Mouse (Mus musculus): Measurements from ENCODE around the gene Nbeal1. TPM values are rescaled to one million over a fixed set of nuclear protein-coding genes. Genes with fewer than 3 reads are reported as not detected.

The Nbeal1 gene
- polyA plus RNA-seq, 1 experiment, result 1.2 TPM

DNA sequence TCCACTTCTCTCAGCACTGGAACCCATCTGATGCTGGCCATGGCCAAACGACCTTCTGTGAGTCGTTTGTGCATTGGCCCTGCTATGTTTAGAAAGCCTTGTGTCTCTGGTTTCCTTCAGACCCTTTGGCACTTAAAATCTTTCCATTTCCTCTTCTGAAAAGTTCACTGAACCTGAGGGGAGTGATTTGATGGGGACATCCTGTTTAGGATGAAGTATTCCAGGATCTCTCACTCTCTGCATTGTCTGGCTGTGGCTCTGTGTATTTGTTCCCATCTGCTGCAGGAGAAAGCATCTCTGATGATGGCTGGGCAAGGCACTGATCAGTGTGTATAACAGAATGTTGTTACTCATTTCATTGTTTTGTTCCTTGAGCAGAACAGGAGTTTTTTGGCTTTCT is 165.3 kb downstream of the Nbeal1 start:
- Histone ChIP-seq H3K4me2 (ENCODE audit: low read depth) (no peak overlapping the region), H3K4me3 (no peak overlapping the region), H3K36me3 (ENCODE audit: control insufficient read depth, insufficient read depth) (peaks cover 3% of the 10 kb centered on the region), H3K27me3 (ENCODE audit: control insufficient read depth, insufficient read depth, insufficient read length) (no peaks in the 10 kb centered on the region), H3ac (ENCODE audit: control insufficient read depth, insufficient read length) (no peak overlapping the region), H3K79me2 (ENCODE audit: control insufficient read depth, insufficient read depth) (peaks cover 38% of the 10 kb centered on the region)
- TF ChIP-seq TCF3 (IDR thresholded peaks at IDR 0.05; ENCODE audit: insufficient read length, low read depth) (no peak), SRF (IDR thresholded peaks at IDR 0.05; ENCODE audit: control insufficient read depth, insufficient read length, low read depth) (no peak), POLR2AphosphoS2 (IDR thresholded peaks at IDR 0.05; ENCODE audit: insufficient read length, low read depth) (no peak), E2F4 (IDR thresholded peaks at IDR 0.05; ENCODE audit: insufficient read depth) (no peak), MAX (IDR thresholded peaks at IDR 0.05; ENCODE audit: low read depth) (no peak), MYOD1 (IDR thresholded peaks at IDR 0.05; ENCODE audit: control insufficient read depth in 1 of 3, insufficient read length in 2 of 3, low read depth in 2 of 3) (no peak), POLR2A (IDR thresholded peaks at IDR 0.05; ENCODE audit: insufficient read length, low read depth) (no peak), REST (IDR thresholded peaks at IDR 0.05; ENCODE audit: insufficient read depth, insufficient read length) (no peak), TCF12 (IDR thresholded peaks at IDR 0.05; ENCODE audit: insufficient read depth, poor library complexity, severe bottlenecking) (no peak)

DNA sequence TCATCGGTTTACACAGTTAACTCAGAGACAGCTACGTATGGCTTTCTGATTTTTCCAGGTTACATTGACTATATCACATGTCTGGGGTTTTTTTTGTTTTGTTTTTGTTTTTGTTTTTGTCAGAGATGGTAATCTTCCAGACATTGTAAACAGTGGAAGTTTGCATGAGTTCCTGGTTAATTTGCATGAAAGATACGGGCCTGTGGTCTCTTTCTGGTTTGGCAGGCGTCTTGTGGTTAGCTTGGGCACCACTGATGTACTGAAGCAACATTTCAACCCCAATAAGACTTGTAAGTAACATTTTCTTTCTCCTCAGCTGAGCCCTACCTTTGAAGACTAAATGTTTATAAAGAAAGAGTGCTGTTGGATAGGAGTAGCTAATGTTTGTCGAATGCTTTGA is 172.4 kb downstream of the Nbeal1 start:
- Histone ChIP-seq H3ac (ENCODE audit: control insufficient read depth, insufficient read length) (no peak overlapping the region), H3K4me3 (no peak overlapping the region), H3K36me3 (ENCODE audit: control insufficient read depth, insufficient read depth) (no peaks in the 10 kb centered on the region), H3K4me2 (ENCODE audit: low read depth) (no peak overlapping the region), H3K79me2 (ENCODE audit: control insufficient read depth, insufficient read depth) (peaks cover 25% of the 10 kb centered on the region), H3K27me3 (ENCODE audit: control insufficient read depth, insufficient read depth, insufficient read length) (no peaks in the 10 kb centered on the region)
- TF ChIP-seq USF1 (IDR thresholded peaks at IDR 0.05; ENCODE audit: low read depth), result no peak
- TF ChIP-seq SRF (IDR thresholded peaks at IDR 0.05; ENCODE audit: control insufficient read depth, insufficient read length, low read depth), result no peak
- TF ChIP-seq POLR2AphosphoS2 (IDR thresholded peaks at IDR 0.05; ENCODE audit: insufficient read length, low read depth), result no peak
- no peak for TF ChIP-seq TCF12 (IDR thresholded peaks at IDR 0.05; ENCODE audit: insufficient read depth, poor library complexity, severe bottlenecking)
- TF ChIP-seq CEBPB (IDR thresholded peaks at IDR 0.05; ENCODE audit: insufficient read depth, poor library complexity, severe bottlenecking), result no peak
- no peak for TF ChIP-seq REST (IDR thresholded peaks at IDR 0.05; ENCODE audit: insufficient read depth, insufficient read length)

GRCm38 (mm10) chr1:60361626-60362025 is 181.2 kb downstream of the Nbeal1 start:
- no peak overlapping the region for H3K4me3 ChIP-seq
- no peak overlapping the region for H3ac ChIP-seq (ENCODE audit: control insufficient read depth, insufficient read length)
- H3K36me3 ChIP-seq (ENCODE audit: control insufficient read depth, insufficient read depth), result peaks cover 21% of the 10 kb centered on the region
- TF ChIP-seq TCF12 (IDR thresholded peaks at IDR 0.05; ENCODE audit: insufficient read depth, poor library complexity, severe bottlenecking), result no peak
- TF ChIP-seq MYOG (IDR thresholded peaks at IDR 0.05; ENCODE audit: control insufficient read depth in 1 of 3, insufficient read depth in 1 of 3, insufficient read length in 2 of 3, low read depth in 2 of 3), result no peak
- TF ChIP-seq TCF3 (IDR thresholded peaks at IDR 0.05; ENCODE audit: insufficient read length, low read depth), result no peak
- TF ChIP-seq MYOD1 (IDR thresholded peaks at IDR 0.05; ENCODE audit: control insufficient read depth in 1 of 3, insufficient read length in 2 of 3, low read depth in 2 of 3), result no peak
- no peak for TF ChIP-seq REST (IDR thresholded peaks at IDR 0.05; ENCODE audit: insufficient read depth, insufficient read length)
- TF ChIP-seq CEBPB (IDR thresholded peaks at IDR 0.05; ENCODE audit: insufficient read depth, poor library complexity, severe bottlenecking), result no peak
- no peak for TF ChIP-seq USF1 (IDR thresholded peaks at IDR 0.05; ENCODE audit: low read depth)
- no peak for TF ChIP-seq POLR2A (IDR thresholded peaks at IDR 0.05; ENCODE audit: insufficient read length, low read depth)
- TF ChIP-seq MAX (IDR thresholded peaks at IDR 0.05; ENCODE audit: low read depth), result no peak
- no peak for TF ChIP-seq E2F4 (IDR thresholded peaks at IDR 0.05; ENCODE audit: insufficient read depth)
- TF ChIP-seq SRF (IDR thresholded peaks at IDR 0.05; ENCODE audit: control insufficient read depth, insufficient read length, low read depth), result no peak
- no peak for TF ChIP-seq POLR2AphosphoS2 (IDR thresholded peaks at IDR 0.05; ENCODE audit: insufficient read length, low read depth)
- H3K27me3 ChIP-seq (ENCODE audit: control insufficient read depth, insufficient read depth, insufficient read length), result no peaks in the 10 kb centered on the region
- H3K4me2 ChIP-seq (ENCODE audit: low read depth), result no peak overlapping the region
- H3K79me2 ChIP-seq (ENCODE audit: control insufficient read depth, insufficient read depth), result no peaks in the 10 kb centered on the region

GRCm38 (mm10) chr1:60376556-60376955 is 196.2 kb downstream of the Nbeal1 start:
- no peaks in the 10 kb centered on the region for H3K27me3 ChIP-seq (ENCODE audit: control insufficient read depth, insufficient read depth, insufficient read length)
- H3K36me3 ChIP-seq (ENCODE audit: control insufficient read depth, insufficient read depth), result peaks cover 46% of the 10 kb centered on the region

DNA sequence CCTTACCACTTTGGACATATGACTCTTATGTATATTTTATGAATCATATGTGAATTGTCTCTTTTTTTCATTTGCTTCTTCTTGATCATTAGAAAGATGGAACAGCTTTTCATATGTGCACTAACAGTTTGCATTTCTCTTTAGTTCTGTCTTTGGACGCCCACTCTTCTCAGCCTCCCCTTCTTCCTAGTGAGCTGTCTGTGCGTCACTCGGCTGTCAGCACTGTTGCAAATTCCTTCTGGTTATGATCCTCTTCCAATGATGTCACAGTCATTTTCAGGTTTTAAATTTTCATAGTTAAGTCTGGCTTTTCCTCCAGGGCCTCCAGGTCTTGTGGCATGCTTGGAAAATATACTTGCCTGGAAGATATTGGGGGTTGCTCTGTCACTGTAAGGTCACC is 201.5 kb downstream of the Nbeal1 start:
- Histone ChIP-seq H3K27me3 (ENCODE audit: control insufficient read depth, insufficient read depth, insufficient read length) (no peaks in the 10 kb centered on the region), H3K79me2 (ENCODE audit: control insufficient read depth, insufficient read depth) (no peaks in the 10 kb centered on the region), H3K4me2 (ENCODE audit: low read depth) (no peak overlapping the region), H3K4me3 (no peak overlapping the region), H3ac (ENCODE audit: control insufficient read depth, insufficient read length) (no peak overlapping the region), H3K36me3 (ENCODE audit: control insufficient read depth, insufficient read depth) (peaks cover 31% of the 10 kb centered on the region)
- TF ChIP-seq MAX (IDR thresholded peaks at IDR 0.05; ENCODE audit: low read depth) (no peak), MYOD1 (IDR thresholded peaks at IDR 0.05; ENCODE audit: control insufficient read depth in 1 of 3, insufficient read length in 2 of 3, low read depth in 2 of 3) (no peak), E2F4 (IDR thresholded peaks at IDR 0.05; ENCODE audit: insufficient read depth) (no peak), CEBPB (IDR thresholded peaks at IDR 0.05; ENCODE audit: insufficient read depth, poor library complexity, severe bottlenecking) (no peak), TCF12 (IDR thresholded peaks at IDR 0.05; ENCODE audit: insufficient read depth, poor library complexity, severe bottlenecking) (no peak), POLR2A (IDR thresholded peaks at IDR 0.05; ENCODE audit: insufficient read length, low read depth) (no peak), SRF (IDR thresholded peaks at IDR 0.05; ENCODE audit: control insufficient read depth, insufficient read length, low read depth) (no peak), TCF3 (IDR thresholded peaks at IDR 0.05; ENCODE audit: insufficient read length, low read depth) (no peak)

More at GRCm38 (mm10) chr1:60376556-60376955, 196.2 kb downstream of the Nbeal1 start:
- H3ac ChIP-seq (ENCODE audit: control insufficient read depth, insufficient read length), result no peak overlapping the region
- no peaks in the 10 kb centered on the region for H3K79me2 ChIP-seq (ENCODE audit: control insufficient read depth, insufficient read depth)
- no peak overlapping the region for H3K4me2 ChIP-seq (ENCODE audit: low read depth)
- no peak overlapping the region for H3K4me3 ChIP-seq
- TF ChIP-seq MYOD1 (IDR thresholded peaks at IDR 0.05; ENCODE audit: control insufficient read depth in 1 of 3, insufficient read length in 2 of 3, low read depth in 2 of 3), result no peak

Other genes with a start within 250 kb of the Nbeal1 start
- 0.02 TPM for gene Ica1l, start 137.4 kb upstream of the Nbeal1 start, polyA plus RNA-seq (2012; fragmentation: generic; extraction: Trizol)
- 1.2 TPM for gene Carf, start 82.4 kb upstream of the Nbeal1 start, polyA plus RNA-seq (2012; fragmentation: generic; extraction: Trizol)
- 17.0 TPM for gene Wdr12, start 82.0 kb upstream of the Nbeal1 start, polyA plus RNA-seq (2012; fragmentation: generic; extraction: Trizol)
- gene Cyp20a1, start 162.7 kb downstream of the Nbeal1 start, polyA plus RNA-seq (2012; fragmentation: generic; extraction: Trizol), result 25.8 TPM
- gene Abi2, start 229.0 kb downstream of the Nbeal1 start, polyA plus RNA-seq (2012; fragmentation: generic; extraction: Trizol), result 6.7 TPM

Measured in myocyte (in vitro differentiated cells).